Mouse (Mus musculus): Measurements from ENCODE around the gene Asic2.

Asic2 gene

GRCm38 (mm10) chr11:81419112-81419511, 549.1 kb downstream of the Asic2 start:
- WGBS: 55% methylated on average over 3 of the region's 3 CpGs

GRCm38 (mm10) chr11:81418027-81418426, 550.2 kb downstream of the Asic2 start:
- 93% methylated on average over 4 of the region's 4 CpGs for WGBS

- 55% methylated on average over 6 of the region's 6 CpGs for WGBS
Observed at GRCm38 (mm10) chr11:81416319-81416718, 551.9 kb downstream of the Asic2 start.

- WGBS: 70% methylated on average over 2 of the region's 2 CpGs
Observed at GRCm38 (mm10) chr11:81414596-81414995, 553.7 kb downstream of the Asic2 start.

GRCm38 (mm10) chr11:81411251-81411650, 557.0 kb downstream of the Asic2 start:
- 56% methylated on average over 4 of the region's 4 CpGs for WGBS

- WGBS: 99% methylated on average over 2 of the region's 2 CpGs
Observed at GRCm38 (mm10) chr11:81405951-81406350, 562.3 kb downstream of the Asic2 start.

GRCm38 (mm10) chr11:81402263-81402662, 566.0 kb downstream of the Asic2 start:
- 75% methylated on average over 8 of the region's 8 CpGs for WGBS

GRCm38 (mm10) chr11:81392855-81393254, 575.4 kb downstream of the Asic2 start:
- 71% methylated on average over 9 of the region's 9 CpGs for WGBS

GRCm38 (mm10) chr11:81386185-81386584, 582.1 kb downstream of the Asic2 start:
- 98% methylated on average over 2 of the region's 2 CpGs for whole genome bisulfite sequencing

- WGBS: 79% methylated on average over 8 of the region's 8 CpGs
Observed at GRCm38 (mm10) chr11:81374003-81374710, 594.1 kb downstream of the Asic2 start.

- 66% methylated on average over 8 of the region's 8 CpGs for WGBS
Observed at GRCm38 (mm10) chr11:81371545-81371944, 596.7 kb downstream of the Asic2 start.

GRCm38 (mm10) chr11:81370426-81370810, 597.8 kb downstream of the Asic2 start:
- 69% methylated on average over 8 of the region's 8 CpGs for WGBS

GRCm38 (mm10) chr11:81369497-81370425, 598.5 kb downstream of the Asic2 start:
- WGBS: 74% methylated on average over 10 of the region's 10 CpGs

- WGBS: 96% methylated on average over 3 of the region's 3 CpGs
Observed at GRCm38 (mm10) chr11:81364442-81364841, 603.8 kb downstream of the Asic2 start.

GRCm38 (mm10) chr11:81362461-81362860, 605.8 kb downstream of the Asic2 start:
- 34% methylated on average over 3 of the region's 3 CpGs for WGBS

- WGBS: 68% methylated on average over 4 of the region's 4 CpGs
Observed at GRCm38 (mm10) chr11:81361040-81361439, 607.2 kb downstream of the Asic2 start.

- WGBS: 84% methylated on average over 5 of the region's 6 CpGs
Observed at GRCm38 (mm10) chr11:81350498-81350897, 617.8 kb downstream of the Asic2 start.

- 81% methylated on average over 2 of the region's 2 CpGs for WGBS
Observed at GRCm38 (mm10) chr11:81331977-81332376, 636.3 kb downstream of the Asic2 start.

- 91% methylated on average over 3 of the region's 3 CpGs for WGBS
Observed at GRCm38 (mm10) chr11:81330982-81331381, 637.3 kb downstream of the Asic2 start.

GRCm38 (mm10) chr11:81328088-81328487, 640.2 kb downstream of the Asic2 start:
- WGBS: 57% methylated on average over 5 of the region's 5 CpGs

GRCm38 (mm10) chr11:81323146-81323545, 645.1 kb downstream of the Asic2 start:
- WGBS: 73% methylated on average over 4 of the region's 4 CpGs

GRCm38 (mm10) chr11:81322466-81322865, 645.8 kb downstream of the Asic2 start:
- WGBS: 78% methylated on average over 8 of the region's 8 CpGs

GRCm38 (mm10) chr11:81290041-81290440, 678.2 kb downstream of the Asic2 start:
- 55% methylated on average over 3 of the region's 3 CpGs for WGBS
